ENCODE assay signal across 16 mouse cellular contexts in the genomic region with DNA sequence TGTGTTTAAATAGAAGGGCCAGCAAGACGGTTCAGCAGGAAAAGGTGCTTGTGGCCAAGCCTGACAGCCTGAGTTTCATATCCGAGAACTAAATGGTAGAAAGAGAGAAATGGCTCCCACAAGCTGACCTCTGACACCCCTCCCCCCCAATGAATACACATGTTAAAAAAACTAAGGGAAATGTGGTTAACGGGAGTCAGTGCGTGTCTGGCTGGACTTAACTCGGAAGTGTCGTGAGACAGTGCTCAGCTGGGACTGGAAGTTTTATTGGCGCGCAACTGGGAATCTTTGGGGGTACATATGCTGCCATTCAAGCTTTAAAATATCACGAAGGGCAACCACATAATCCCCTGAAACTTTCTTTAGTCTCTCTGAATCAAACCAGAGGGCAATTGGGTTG. TPM values are rescaled to one million over a fixed set of nuclear protein-coding genes. Genes with fewer than 3 reads are reported as not detected.
DNase-seq lines count a peak whose midpoint lies in the region; ATAC-seq and TF ChIP-seq lines count a peak whose summit lies in the region.
"Had no signal": no experiment of that assay in that cellular context is flagged by ENCODE, and none has a peak within 500 bp of the region (broad histone marks: within the 10 kb centered on the region; RNA-seq: fewer than 3 reads in every experiment).

No protein-coding gene starts in this region.

- peaks cover 86% of the 10 kb centered on the region for H3K27me3 ChIP-seq in heart, embryonic 15.5 days
- no peaks in the 10 kb centered on the region for H3K27me3 ChIP-seq in kidney, embryonic 16.5 days (ENCODE audit: insufficient read depth, low read length)
- no peaks in the 10 kb centered on the region for H3K27me3 ChIP-seq in stomach, embryonic 16.5 days (ENCODE audit: control insufficient read depth, insufficient read depth, low read length)
- H3K27me3 ChIP-seq in stomach, postnatal 0 days (ENCODE audit: control insufficient read depth, insufficient read depth, low read length), result no peaks in the 10 kb centered on the region
- H3K27me3 ChIP-seq: megakaryocyte, embryonic 14.5 days had no signal

- H3K36me3 ChIP-seq in heart, embryonic 15.5 days, result no peaks in the 10 kb centered on the region
- H3K36me3 ChIP-seq in kidney, embryonic 16.5 days (ENCODE audit: insufficient read depth, low read length), result no peaks in the 10 kb centered on the region
- H3K36me3 ChIP-seq in stomach, embryonic 16.5 days (ENCODE audit: control insufficient read depth, insufficient read depth, low read length), result no peaks in the 10 kb centered on the region
- no peaks in the 10 kb centered on the region for H3K36me3 ChIP-seq in stomach, postnatal 0 days (ENCODE audit: control insufficient read depth, insufficient read depth, low read length)
- H3K36me3 ChIP-seq: G1E had no signal

- no peak for ATAC-seq in heart, embryonic 15.5 days (replicated peaks; ENCODE audit: insufficient number of reproducible peaks, insufficient read depth, low FRiP score, low read depth)
- ATAC-seq in kidney, embryonic 16.5 days (ENCODE audit: low FRiP score, low TSS enrichment), result no peak
- no peak for ATAC-seq in stomach, embryonic 16.5 days (ENCODE audit: insufficient read depth, low FRiP score)
- no peak for ATAC-seq in stomach, postnatal 0 days (ENCODE audit: low FRiP score, low TSS enrichment)

- H3K9me3 ChIP-seq in heart, embryonic 15.5 days (replicated peaks), result no peaks in the 10 kb centered on the region
- no peaks in the 10 kb centered on the region for H3K9me3 ChIP-seq in kidney, embryonic 16.5 days (ENCODE audit: low read length)
- H3K9me3 ChIP-seq in stomach, embryonic 16.5 days (replicated peaks; ENCODE audit: control insufficient read depth, low read length), result no peaks in the 10 kb centered on the region
- no peaks in the 10 kb centered on the region for H3K9me3 ChIP-seq in stomach, postnatal 0 days (ENCODE audit: control insufficient read depth, low read length)

- TF ChIP-seq CTCF in stomach, postnatal 0 days (IDR thresholded peaks at IDR 0.05; ENCODE audit: low read depth), result no peak

- no peak for TF ChIP-seq EP300 in stomach, postnatal 0 days (optimal IDR thresholded peaks at IDR 0.05)

- peak overlapping the region; percentile 38 for H3K27ac ChIP-seq in heart, embryonic 15.5 days
- H3K27ac ChIP-seq in kidney, embryonic 16.5 days (ENCODE audit: low read length), result peak overlapping the region; percentile 7; the same call in 1 of the 2 replicates
- H3K27ac ChIP-seq in stomach, embryonic 16.5 days (ENCODE audit: low read length), result peak overlapping the region; percentile 12; the same call in 1 of the 2 replicates
- no peak overlapping the region for H3K27ac ChIP-seq in stomach, postnatal 0 days (replicated peaks)

- no peaks in the 10 kb centered on the region for H3K4me1 ChIP-seq in heart, embryonic 15.5 days (replicated peaks)
- 0 out of 2 replicates have a peak, but pooled peaks cover 12% of the 10 kb centered on the region for H3K4me1 ChIP-seq in kidney, embryonic 16.5 days (ENCODE audit: insufficient read depth, low read length)
- H3K4me1 ChIP-seq in stomach, embryonic 16.5 days (ENCODE audit: control insufficient read depth, insufficient read depth, low read length), result no peaks in the 10 kb centered on the region
- no peaks in the 10 kb centered on the region for H3K4me1 ChIP-seq in stomach, postnatal 0 days (replicated peaks; ENCODE audit: control insufficient read depth, insufficient read depth)
- H3K4me1 ChIP-seq: megakaryocyte, embryonic 14.5 days had no signal

- WGBS in heart, embryonic 15.5 days, result 68% methylated on average over 9 of the region's 9 CpGs
- 57% methylated on average over 9 of the region's 9 CpGs for WGBS in kidney, embryonic 16.5 days
- WGBS in stomach, embryonic 16.5 days, result 62% methylated on average over 9 of the region's 9 CpGs
- 71% methylated on average over 9 of the region's 9 CpGs for WGBS in stomach, postnatal 0 days

- DNase-seq in heart, adult 11 months, result no peak
- no peak for DNase-seq in kidney, adult 11 months
- DNase-seq in stomach, postnatal 0 days (ENCODE audit: low spot score), result no peak
- peak; percentile 39 to 71 for DNase-seq in lung, postnatal 4 days
- DNase-seq in thymus, postnatal 4 days, result no peak
- DNase-seq: adrenal gland, postnatal 14 days; cerebellum, adult 9-11 months; embryo, embryonic 11 days; kidney, adult 18-20 months; thymus, postnatal 14 days had no signal

- H3K9ac ChIP-seq in heart, embryonic 15.5 days, result no peak overlapping the region
- H3K9ac ChIP-seq in kidney, embryonic 16.5 days (replicated peaks; ENCODE audit: low read length), result no peak overlapping the region
- H3K9ac ChIP-seq in stomach, embryonic 16.5 days (ENCODE audit: low read length), result no peak overlapping the region
- no peak overlapping the region for H3K9ac ChIP-seq in stomach, postnatal 0 days (ENCODE audit: low read length)

- H3K4me2 ChIP-seq in heart, embryonic 15.5 days, result no peak overlapping the region
- no peak overlapping the region for H3K4me2 ChIP-seq in kidney, embryonic 16.5 days (replicated peaks; ENCODE audit: low read depth, low read length)
- H3K4me2 ChIP-seq in stomach, embryonic 16.5 days (ENCODE audit: low read depth, low read length), result no peak overlapping the region
- no peak overlapping the region for H3K4me2 ChIP-seq in stomach, postnatal 0 days (replicated peaks; ENCODE audit: low read depth)
- H3K4me2 ChIP-seq: liver, embryonic 11.5 days had no signal

- no peak overlapping the region for H3K4me3 ChIP-seq in heart, embryonic 15.5 days
- no peak overlapping the region for H3K4me3 ChIP-seq in kidney, embryonic 16.5 days (ENCODE audit: low read length)
- no peak overlapping the region for H3K4me3 ChIP-seq in stomach, embryonic 16.5 days (replicated peaks; ENCODE audit: low read length)
- H3K4me3 ChIP-seq in stomach, postnatal 0 days (ENCODE audit: low read depth, low read length), result no peak overlapping the region
- H3K4me3 ChIP-seq: megakaryocyte, embryonic 14.5 days had no signal

RNA-seq across cellular contexts. Expression of gene Limch1, which starts 23.0 kb away (rescaled TPM):
- 26.4 and 30.2 TPM in 2 replicates for polyA plus RNA-seq in heart, embryonic 15.5 days (2015; fragmentation: Nextera tagmentation; extraction: Ambion mirVana)
- 36.3 and 37.5 TPM in 2 replicates for polyA plus RNA-seq in kidney, embryonic 16.5 days (2015; fragmentation: Nextera tagmentation; extraction: Ambion mirVana)
- polyA plus RNA-seq in stomach, embryonic 16.5 days (2015; fragmentation: Nextera tagmentation; extraction: Ambion mirVana), result 9.3 and 13.0 TPM in 2 replicates
- polyA plus RNA-seq in stomach, postnatal 0 days (2015; fragmentation: Nextera tagmentation; extraction: Ambion mirVana), result 6.1 and 6.3 TPM in 2 replicates
- polyA plus RNA-seq: G1E had no signal

RNA-seq across cellular contexts. Expression of gene Uchl1, which starts 46.7 kb away (rescaled TPM):
- 91.4 and 116 TPM in 2 replicates for polyA plus RNA-seq in heart, embryonic 15.5 days (2015; fragmentation: Nextera tagmentation; extraction: Ambion mirVana)
- polyA plus RNA-seq in kidney, embryonic 16.5 days (2015; fragmentation: Nextera tagmentation; extraction: Ambion mirVana), result 59.3 and 67.9 TPM in 2 replicates
- 62.1 and 76.3 TPM in 2 replicates for polyA plus RNA-seq in stomach, embryonic 16.5 days (2015; fragmentation: Nextera tagmentation; extraction: Ambion mirVana)
- 62.5 and 66.0 TPM in 2 replicates for polyA plus RNA-seq in stomach, postnatal 0 days (2015; fragmentation: Nextera tagmentation; extraction: Ambion mirVana)
- polyA plus RNA-seq: G1E had no signal

Comparison
In these comparisons a context has a peak if more than half of its experiments do, and no peak if none do; other contexts are left out.
1. DNase-seq: peak in lung, postnatal 4 days (2 of 2); none in heart, adult 11 months (single experiment), kidney, adult 11 months (single experiment), stomach, postnatal 0 days (single experiment) and thymus, postnatal 4 days (single experiment).